31 mouse cellular contexts compared by ENCODE assay signal in the genomic region with DNA sequence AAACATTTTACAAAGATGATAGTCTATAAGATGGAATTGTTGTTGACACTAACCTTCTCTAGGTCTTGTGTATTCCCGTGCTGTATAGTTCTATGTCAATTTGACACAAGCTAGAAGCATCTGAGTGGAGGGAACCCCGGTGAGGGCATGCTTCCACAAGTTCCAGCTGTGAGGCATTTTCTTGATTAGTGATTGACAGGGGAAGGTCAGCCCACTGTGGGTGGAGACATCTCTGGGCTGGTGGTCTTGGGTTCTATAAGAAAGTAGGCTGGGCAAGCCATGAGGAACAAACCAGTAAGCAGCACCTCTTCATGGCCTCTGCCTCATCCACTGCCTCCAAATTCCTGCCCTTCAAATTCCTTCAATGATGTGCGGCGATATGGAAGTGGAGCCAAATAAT. TPM values are rescaled to one million over a fixed set of nuclear protein-coding genes. Genes with fewer than 3 reads are reported as not detected.
DNase-seq lines count a peak whose midpoint lies in the region; ATAC-seq lines count a peak whose summit lies in the region.
"Had no signal": no experiment of that assay in that cellular context is flagged by ENCODE, and none has a peak within 500 bp of the region (broad histone marks: within the 10 kb centered on the region; RNA-seq: fewer than 3 reads in every experiment).

No protein-coding gene starts in this region.

- H3K27ac ChIP-seq in heart, embryonic 11.5 days (ENCODE audit: low read depth, low read length), result no peak overlapping the region
- H3K27ac ChIP-seq in liver, embryonic 13.5 days, result 0 out of 2 replicates have a peak overlapping the region, but pooled peaks have one; percentile 11
- H3K27ac ChIP-seq in liver, embryonic 11.5 days (ENCODE audit: low read depth, low read length), result no peak overlapping the region
- 0 out of 2 replicates have a peak overlapping the region, but pooled peaks have one; percentile 75 for H3K27ac ChIP-seq in embryonic facial prominence, embryonic 13.5 days
- no peak overlapping the region for H3K27ac ChIP-seq in embryonic facial prominence, embryonic 15.5 days (replicated peaks)
- H3K27ac ChIP-seq: gastrocnemius, adult 2 months; hindbrain, embryonic 10.5 days; hindbrain, postnatal 0 days; macrophage; midbrain, embryonic 13.5 days; stomach, embryonic 15.5 days had no signal

- ATAC-seq in heart, embryonic 11.5 days (replicated peaks; ENCODE audit: insufficient number of reproducible peaks, low FRiP score, low TSS enrichment), result no peak
- no peak for ATAC-seq in liver, embryonic 13.5 days (ENCODE audit: low read depth)
- no peak for ATAC-seq in liver, embryonic 11.5 days (replicated peaks; ENCODE audit: low FRiP score)
- ATAC-seq in embryonic facial prominence, embryonic 13.5 days (ENCODE audit: insufficient number of reproducible peaks, insufficient read depth, low FRiP score, low TSS enrichment, low read depth), result 0 out of 2 replicates have a peak, but pooled peaks have one; percentile 32
- peak; percentile 63; the same call in 1 of the 2 replicates for ATAC-seq in embryonic facial prominence, embryonic 15.5 days (ENCODE audit: insufficient number of reproducible peaks, low FRiP score, low TSS enrichment, low read depth)
- ATAC-seq: activated CD4-positive, CD25-positive, alpha-beta regulatory T cell, adult 4 months; forebrain, embryonic 16.5 days; hindbrain, postnatal 0 days; intestine, embryonic 15.5 days; liver, embryonic 12.5 days; midbrain, embryonic 13.5 days had no signal

- WGBS in heart, embryonic 11.5 days (ENCODE audit: insufficient replicate concordance), result 39% methylated on average over 4 of the region's 4 CpGs
- 63% methylated on average over 4 of the region's 4 CpGs for WGBS in liver, embryonic 13.5 days (ENCODE audit: insufficient replicate concordance)
- 60% methylated on average over 4 of the region's 4 CpGs for WGBS in liver, embryonic 11.5 days
- WGBS in embryonic facial prominence, embryonic 13.5 days, result 18% methylated on average over 4 of the region's 4 CpGs
- WGBS in embryonic facial prominence, embryonic 15.5 days, result 11% methylated on average over 4 of the region's 4 CpGs

- peaks cover 30% of the 10 kb centered on the region for H3K4me1 ChIP-seq in heart, embryonic 11.5 days (ENCODE audit: control insufficient read depth, insufficient read depth, low read length)
- H3K4me1 ChIP-seq in liver, embryonic 13.5 days (replicated peaks), result peaks cover 70% of the 10 kb centered on the region
- peaks cover 37% of the 10 kb centered on the region for H3K4me1 ChIP-seq in liver, embryonic 11.5 days (replicated peaks; ENCODE audit: control insufficient read depth, insufficient read depth, low read length)
- H3K4me1 ChIP-seq in embryonic facial prominence, embryonic 13.5 days, result peaks cover 30% of the 10 kb centered on the region
- peaks cover 24% of the 10 kb centered on the region for H3K4me1 ChIP-seq in embryonic facial prominence, embryonic 15.5 days
- H3K4me1 ChIP-seq: midbrain, embryonic 13.5 days had no signal

- intact Hi-C loops in heart, postnatal 10 days (cut with DNase I), result no loop called here

- H3K9me3 ChIP-seq in heart, embryonic 11.5 days (replicated peaks; ENCODE audit: control insufficient read depth, low read length), result no peaks in the 10 kb centered on the region
- no peaks in the 10 kb centered on the region for H3K9me3 ChIP-seq in liver, embryonic 13.5 days (replicated peaks)
- no peaks in the 10 kb centered on the region for H3K9me3 ChIP-seq in liver, embryonic 11.5 days (ENCODE audit: control insufficient read depth, low read length)
- H3K9me3 ChIP-seq in embryonic facial prominence, embryonic 13.5 days, result no peaks in the 10 kb centered on the region
- no peaks in the 10 kb centered on the region for H3K9me3 ChIP-seq in embryonic facial prominence, embryonic 15.5 days (replicated peaks)
- H3K9me3 ChIP-seq: hindbrain, embryonic 10.5 days; intestine, embryonic 15.5 days; limb, embryonic 13.5 days; liver, embryonic 12.5 days; midbrain, embryonic 13.5 days; stomach, embryonic 15.5 days had no signal

- no peaks in the 10 kb centered on the region for H3K36me3 ChIP-seq in heart, embryonic 11.5 days (ENCODE audit: control insufficient read depth, insufficient read depth, low read length)
- peaks cover 27% of the 10 kb centered on the region for H3K36me3 ChIP-seq in liver, embryonic 13.5 days
- no peaks in the 10 kb centered on the region for H3K36me3 ChIP-seq in liver, embryonic 11.5 days (ENCODE audit: control insufficient read depth, insufficient read depth, low read length)
- no peaks in the 10 kb centered on the region for H3K36me3 ChIP-seq in embryonic facial prominence, embryonic 13.5 days
- H3K36me3 ChIP-seq in embryonic facial prominence, embryonic 15.5 days, result no peaks in the 10 kb centered on the region
- H3K36me3 ChIP-seq: hindbrain, embryonic 10.5 days; intestine, embryonic 15.5 days; limb, embryonic 13.5 days; midbrain, embryonic 13.5 days; stomach, embryonic 15.5 days had no signal

- no peak overlapping the region for H3K4me3 ChIP-seq in heart, embryonic 11.5 days (ENCODE audit: low read depth, low read length)
- H3K4me3 ChIP-seq in liver, embryonic 13.5 days (replicated peaks), result no peak overlapping the region
- no peak overlapping the region for H3K4me3 ChIP-seq in liver, embryonic 11.5 days (ENCODE audit: low read depth, low read length)
- H3K4me3 ChIP-seq in embryonic facial prominence, embryonic 13.5 days, result no peak overlapping the region
- no peak overlapping the region for H3K4me3 ChIP-seq in embryonic facial prominence, embryonic 15.5 days (replicated peaks)
- H3K4me3 ChIP-seq: erythroblast, embryonic 14.5 days; gastrocnemius, adult 2 months; hindbrain, embryonic 10.5 days; intestine, embryonic 15.5 days; limb, embryonic 13.5 days; liver, embryonic 12.5 days; midbrain, embryonic 13.5 days; stomach, embryonic 15.5 days had no signal

- H3K27me3 ChIP-seq in heart, embryonic 11.5 days (ENCODE audit: control insufficient read depth, insufficient read depth, low read length), result no peaks in the 10 kb centered on the region
- H3K27me3 ChIP-seq in liver, embryonic 13.5 days, result no peaks in the 10 kb centered on the region
- no peaks in the 10 kb centered on the region for H3K27me3 ChIP-seq in liver, embryonic 11.5 days (replicated peaks; ENCODE audit: control insufficient read depth, insufficient read depth, low read length)
- no peaks in the 10 kb centered on the region for H3K27me3 ChIP-seq in embryonic facial prominence, embryonic 13.5 days
- H3K27me3 ChIP-seq in embryonic facial prominence, embryonic 15.5 days, result no peaks in the 10 kb centered on the region
- H3K27me3 ChIP-seq: intestine, embryonic 15.5 days; limb, embryonic 13.5 days; liver, embryonic 12.5 days; midbrain, embryonic 13.5 days; stomach, embryonic 15.5 days had no signal

- no peak for DNase-seq in heart, postnatal 10 days
- no peak for DNase-seq in liver, embryonic 13.5 days
- DNase-seq in liver, embryonic 11.5 days (ENCODE audit: low spot score), result no peak
- DNase-seq in kidney, postnatal 14 days, result no peak
- no peak for DNase-seq in ovary, postnatal 10 days (ENCODE audit: low spot score)
- DNase-seq: adrenal gland, adult 2 months; adrenal gland, postnatal 36 days; B cell, adult 2 months; cerebellum, adult 2 months; cerebellum, postnatal 14 days; gastrocnemius, adult 2 months; gastrocnemius, postnatal 36 days; kidney, adult 2 months; kidney, postnatal 4 days; lung, adult 2 months; retina, postnatal 1 day; right cerebral cortex, postnatal 25 days had no signal

- peak overlapping the region; percentile 6; the same call in 1 of the 2 replicates for H3K4me2 ChIP-seq in heart, embryonic 11.5 days
- no peak overlapping the region for H3K4me2 ChIP-seq in liver, embryonic 13.5 days
- H3K4me2 ChIP-seq in liver, embryonic 11.5 days, result no peak overlapping the region
- peak overlapping the region; percentile 19; the same call in 1 of the 2 replicates for H3K4me2 ChIP-seq in embryonic facial prominence, embryonic 13.5 days
- no peak overlapping the region for H3K4me2 ChIP-seq in embryonic facial prominence, embryonic 15.5 days (replicated peaks)
- H3K4me2 ChIP-seq: intestine, embryonic 15.5 days; liver, embryonic 12.5 days; midbrain, embryonic 13.5 days; stomach, embryonic 15.5 days had no signal

- no peak overlapping the region for H3K9ac ChIP-seq in heart, embryonic 11.5 days (ENCODE audit: low read depth, low read length)
- peak overlapping the region; percentile 23; the same call in 1 of the 2 replicates for H3K9ac ChIP-seq in liver, embryonic 13.5 days
- no peak overlapping the region for H3K9ac ChIP-seq in liver, embryonic 11.5 days (ENCODE audit: low read depth, low read length)
- H3K9ac ChIP-seq in embryonic facial prominence, embryonic 13.5 days, result no peak overlapping the region
- no peak overlapping the region for H3K9ac ChIP-seq in embryonic facial prominence, embryonic 15.5 days
- H3K9ac ChIP-seq: intestine, embryonic 15.5 days; limb, embryonic 13.5 days; liver, embryonic 12.5 days; midbrain, embryonic 13.5 days; stomach, embryonic 15.5 days had no signal

RNA-seq across cellular contexts. Expression of a gene that starts 11.9 kb away (rescaled TPM):
- 167 and 212 TPM in 2 replicates for polyA plus RNA-seq in heart, embryonic 11.5 days (2014; fragmentation: Nextera tagmentation; extraction: Ambion mirVana)
- 100 to 1,000 TPM; 274 to 314 TPM for total RNA-seq in heart, postnatal 10 days (2021)
- 44.7 and 45.8 TPM in 2 replicates for polyA plus RNA-seq in liver, embryonic 13.5 days (2015; fragmentation: Nextera tagmentation; extraction: Ambion mirVana)
- 26.6 and 31.3 TPM in 2 replicates for polyA plus RNA-seq in liver, embryonic 11.5 days (2014; fragmentation: Nextera tagmentation; extraction: Ambion mirVana)
- polyA plus RNA-seq in embryonic facial prominence, embryonic 13.5 days (2015; fragmentation: Nextera tagmentation; extraction: Ambion mirVana), result 4.4 and 5.4 TPM in 2 replicates
- polyA plus RNA-seq in embryonic facial prominence, embryonic 15.5 days (2015; fragmentation: Nextera tagmentation; extraction: Ambion mirVana), result 4.0 and 4.4 TPM in 2 replicates
- polyA plus RNA-seq: activated CD4-positive, CD25-positive, alpha-beta regulatory T cell, adult 4 months had no signal

RNA-seq across cellular contexts. Expression of a gene that starts 58.3 kb away (rescaled TPM):
- 67.0 and 73.8 TPM in 2 replicates for polyA plus RNA-seq in heart, embryonic 11.5 days (2014; fragmentation: Nextera tagmentation; extraction: Ambion mirVana)
- 10 to 100 TPM; 17.9 to 21.6 TPM for total RNA-seq in heart, postnatal 10 days (2021)
- 21.4 and 26.1 TPM in 2 replicates for polyA plus RNA-seq in liver, embryonic 13.5 days (2015; fragmentation: Nextera tagmentation; extraction: Ambion mirVana)
- polyA plus RNA-seq in liver, embryonic 11.5 days (2014; fragmentation: Nextera tagmentation; extraction: Ambion mirVana), result 38.3 TPM in 2 replicates
- polyA plus RNA-seq in embryonic facial prominence, embryonic 13.5 days (2015; fragmentation: Nextera tagmentation; extraction: Ambion mirVana), result 54.0 and 56.6 TPM in 2 replicates
- polyA plus RNA-seq in embryonic facial prominence, embryonic 15.5 days (2015; fragmentation: Nextera tagmentation; extraction: Ambion mirVana), result 47.9 and 50.8 TPM in 2 replicates

Comparison
In these comparisons a context has a peak if more than half of its experiments do, and no peak if none do; other contexts are left out.
1. H3K27ac ChIP-seq: peak in liver, embryonic 13.5 days (single experiment) and embryonic facial prominence, embryonic 13.5 days (single experiment); none in heart, embryonic 11.5 days (single experiment), liver, embryonic 11.5 days (single experiment) and embryonic facial prominence, embryonic 15.5 days (single experiment).
2. H3K4me2 ChIP-seq: peak in heart, embryonic 11.5 days (single experiment) and embryonic facial prominence, embryonic 13.5 days (single experiment); none in liver, embryonic 13.5 days (single experiment), liver, embryonic 11.5 days (single experiment) and embryonic facial prominence, embryonic 15.5 days (single experiment).
3. ATAC-seq: peak in embryonic facial prominence, embryonic 13.5 days (single experiment) and embryonic facial prominence, embryonic 15.5 days (single experiment); none in heart, embryonic 11.5 days (single experiment), liver, embryonic 13.5 days (single experiment) and liver, embryonic 11.5 days (single experiment).